Comparison of ENCODE assay signal across 8 mouse cellular contexts in the genomic region with DNA sequence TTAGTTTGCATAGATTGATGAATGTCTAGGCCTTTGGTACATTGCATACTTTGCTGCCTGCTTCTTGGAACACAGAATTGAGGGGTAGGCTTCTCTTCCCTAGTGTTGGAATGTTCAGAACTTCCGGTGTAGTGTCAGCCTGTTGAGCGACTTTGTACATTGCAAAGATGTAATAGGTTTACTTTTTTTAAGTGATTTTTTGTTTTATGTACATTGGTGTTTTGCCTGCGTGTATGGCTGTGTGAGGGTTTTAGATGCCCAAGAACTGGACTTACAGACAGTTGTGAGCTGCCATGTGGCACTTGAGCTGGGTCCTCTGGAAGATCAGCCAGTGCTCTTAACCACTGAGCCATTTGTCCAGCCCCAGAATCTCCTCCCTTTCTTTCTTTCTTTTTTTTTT. TPM values are rescaled to one million over a fixed set of nuclear protein-coding genes. Genes with fewer than 3 reads are reported as not detected.
DNase-seq lines count a peak whose midpoint lies in the region; ATAC-seq and TF ChIP-seq lines count a peak whose summit lies in the region.

No protein-coding gene starts in this region.

- no peak for TF ChIP-seq CTCF in bone marrow, adult 2 months (IDR thresholded peaks at IDR 0.05; ENCODE audit: control insufficient read depth, insufficient read depth, low read length)

- no peaks in the 10 kb centered on the region for H3K27me3 ChIP-seq in heart, embryonic 14.5 days (ENCODE audit: control insufficient read depth, insufficient read depth, low read length)
- no peaks in the 10 kb centered on the region for H3K27me3 ChIP-seq in hindbrain, embryonic 14.5 days (ENCODE audit: control insufficient read depth, insufficient read depth, low read length)
- H3K27me3 ChIP-seq in midbrain, embryonic 14.5 days (ENCODE audit: control insufficient read depth, insufficient read depth, low read length): no peaks in the 10 kb centered on the region

- H3K4me3 ChIP-seq in heart, embryonic 14.5 days (ENCODE audit: control insufficient read depth in 1 of 2, insufficient read depth in 1 of 2, low read depth in 1 of 2, low read length in 2 of 2): peak overlapping the region; percentile 39 to 96
- H3K4me3 ChIP-seq in bone marrow, adult 2 months (replicated peaks; ENCODE audit: control insufficient read depth, low read depth, low read length): peak overlapping the region; percentile 70
- peak overlapping the region; percentile 93 for H3K4me3 ChIP-seq in hindbrain, embryonic 14.5 days (replicated peaks; ENCODE audit: low read length)
- H3K4me3 ChIP-seq in midbrain, embryonic 14.5 days (replicated peaks; ENCODE audit: low read depth, low read length): peak overlapping the region; percentile 95

- peaks cover 4 to 12% of the 10 kb centered on the region in 2 experiments; a peak in 3 of 4 replicates for H3K4me1 ChIP-seq in heart, embryonic 14.5 days (ENCODE audit: control insufficient read depth in 2 of 2, insufficient read depth in 2 of 2, low read length in 2 of 2)
- H3K4me1 ChIP-seq in bone marrow, adult 2 months (ENCODE audit: control insufficient read depth, insufficient read depth, low read length): no peaks in the 10 kb centered on the region; the same call in 1 of the 2 replicates
- H3K4me1 ChIP-seq in hindbrain, embryonic 14.5 days (replicated peaks; ENCODE audit: control insufficient read depth, insufficient read depth, low read length): peaks cover 28% of the 10 kb centered on the region
- peaks cover 20% of the 10 kb centered on the region for H3K4me1 ChIP-seq in midbrain, embryonic 14.5 days (ENCODE audit: control insufficient read depth, insufficient read depth, low read length)

- peaks cover 30% of the 10 kb centered on the region for H3K36me3 ChIP-seq in heart, embryonic 14.5 days (ENCODE audit: control insufficient read depth, insufficient read depth, low read length)
- H3K36me3 ChIP-seq in hindbrain, embryonic 14.5 days (replicated peaks; ENCODE audit: control insufficient read depth, insufficient read depth): peaks cover 19% of the 10 kb centered on the region
- H3K36me3 ChIP-seq in midbrain, embryonic 14.5 days (ENCODE audit: control insufficient read depth, insufficient read depth, low read length): peaks cover 13% of the 10 kb centered on the region

- H3K4me2 ChIP-seq in heart, embryonic 14.5 days (ENCODE audit: low read length): peak overlapping the region; percentile 87
- H3K4me2 ChIP-seq in hindbrain, embryonic 14.5 days (replicated peaks): peak overlapping the region; percentile 81
- H3K4me2 ChIP-seq in midbrain, embryonic 14.5 days (ENCODE audit: low read length): peak overlapping the region; percentile 75

- no peak for DNase-seq in heart, postnatal 4 days
- no peak for DNase-seq in hindbrain, embryonic 14.5 days (ENCODE audit: low spot score)
- peak; percentile 15 for DNase-seq in midbrain, embryonic 14.5 days
- no peak for DNase-seq in cerebellum, postnatal 25 days

- H3K27ac ChIP-seq in heart, embryonic 14.5 days (replicated peaks in 1 of 2; ENCODE audit: control insufficient read depth in 1 of 2, insufficient read depth in 1 of 2, low read depth in 2 of 2, low read length in 2 of 2): peak overlapping the region in 1 of 2 experiments; percentile 99; a peak in 2 of 4 replicates
- no peak overlapping the region for H3K27ac ChIP-seq in bone marrow, adult 2 months (ENCODE audit: control insufficient read depth, insufficient read depth, low read depth, low read length, poor library complexity)
- peak overlapping the region; percentile 97 for H3K27ac ChIP-seq in hindbrain, embryonic 14.5 days
- H3K27ac ChIP-seq in midbrain, embryonic 14.5 days (replicated peaks; ENCODE audit: low read depth, low read length): peak overlapping the region; percentile 14; the same call in 1 of the 2 replicates

- WGBS in heart, embryonic 14.5 days: 24% methylated on average over 3 of the region's 3 CpGs
- WGBS in bone marrow, adult 2 months: 2% methylated on average over 3 of the region's 3 CpGs
- WGBS in hindbrain, embryonic 14.5 days: 70% methylated on average over 3 of the region's 3 CpGs
- WGBS in midbrain, embryonic 14.5 days: 62% methylated on average over 3 of the region's 3 CpGs

- no peaks in the 10 kb centered on the region for H3K9me3 ChIP-seq in heart, embryonic 14.5 days (ENCODE audit: control insufficient read depth, low read length)
- H3K9me3 ChIP-seq in hindbrain, embryonic 14.5 days (ENCODE audit: control insufficient read depth, low read length): no peaks in the 10 kb centered on the region
- H3K9me3 ChIP-seq in midbrain, embryonic 14.5 days (ENCODE audit: control insufficient read depth, low read length): no peaks in the 10 kb centered on the region

- H3K9ac ChIP-seq in heart, embryonic 14.5 days (ENCODE audit: low read length): peak overlapping the region; percentile 100
- peak overlapping the region; percentile 100 for H3K9ac ChIP-seq in hindbrain, embryonic 14.5 days
- H3K9ac ChIP-seq in midbrain, embryonic 14.5 days (replicated peaks; ENCODE audit: low read length): peak overlapping the region; percentile 99; the same call in 1 of the 2 replicates

- ATAC-seq in heart, embryonic 14.5 days (ENCODE audit: insufficient number of reproducible peaks, insufficient read depth, low FRiP score, low read depth): no peak
- no peak for ATAC-seq in hindbrain, embryonic 14.5 days (ENCODE audit: low FRiP score)
- no peak for ATAC-seq in midbrain, embryonic 14.5 days (ENCODE audit: low FRiP score, low TSS enrichment)
- no peak for ATAC-seq in CD4-positive, CD25-positive, alpha-beta regulatory T cell, adult 4 months
- ATAC-seq in monocyte, adult 5-6 weeks (replicated peaks; ENCODE audit: insufficient number of reproducible peaks, low FRiP score, low TSS enrichment, poor library complexity, severe bottlenecking): no peak

- no peak for TF ChIP-seq POLR2A in bone marrow, adult 2 months (IDR thresholded peaks at IDR 0.05; ENCODE audit: borderline replicate concordance, control insufficient read depth, low read depth, low read length)

RNA-seq across cellular contexts. Expression of a gene that starts 1.1 kb away (rescaled TPM):
- 10.6 and 12.2 TPM in 2 replicates for polyA plus RNA-seq in heart, embryonic 14.5 days (2014; fragmentation: Nextera tagmentation; extraction: Ambion mirVana)
- 10 to 100 TPM; 26.0 to 27.3 TPM for total RNA-seq in heart, postnatal 4 days (2021)
- 17.8 and 33.3 TPM in 2 replicates for polyA plus RNA-seq in bone marrow, adult 2 months (2011; ENCODE audit: insufficient read depth, insufficient read length, low replicate concordance, missing spikeins)
- 11.4 and 13.5 TPM in 2 replicates for polyA plus RNA-seq in hindbrain, embryonic 14.5 days (2014; fragmentation: Nextera tagmentation; extraction: Ambion mirVana)
- polyA plus RNA-seq in midbrain, embryonic 14.5 days (2014; fragmentation: Nextera tagmentation; extraction: Ambion mirVana): 8.2 and 10.3 TPM in 2 replicates
- 10 to 100 TPM; 23.8 to 36.8 TPM for polyA plus RNA-seq in CD4-positive, CD25-positive, alpha-beta regulatory T cell, adult 4 months (2017; shearing (Covaris generic))
- total RNA-seq in monocyte, adult 5-6 weeks (2017): 21.6 to 40.6 TPM (median 22.9 TPM) in 3 replicates
